Mouse (Mus musculus) G1E (cell line): ENCODE results near the gene Plppr3.

ENCODE experiments used
- CTCF ChIP-seq: IDR thresholded peaks from 2 replicates; pipeline ENCODE4 v1.5.1; 2012; ENCODE audit warnings: low read depth, low read length, inconsistent platforms, mixed read lengths
- GATA1 ChIP-seq: IDR thresholded peaks from 2 replicates; pipeline ENCODE4 v1.6.1; 2012; ENCODE audit warnings: borderline replicate concordance, low read length, inconsistent platforms, mixed read lengths
- GATA2 ChIP-seq: IDR thresholded peaks from 2 replicates; pipeline ENCODE4 v1.6.1; 2012; ENCODE audit warnings: low read depth, low read length, inconsistent platforms, borderline replicate concordance

GRCm38 (mm10) chr10:79857452-79857811, 17.0 kb downstream of the Plppr3 start:
- TF ChIP-seq CTCF: no peak
- TF ChIP-seq GATA2: no peak
- TF ChIP-seq GATA1: no peak
